Mouse (Mus musculus) embryo, embryonic 10.5 days (tissue): ENCODE data around the gene Gm13420.
"Not testable (repeated sequence)": the region's sequence is repeated elsewhere in the genome, so short reads cannot be mapped to it uniquely, and the experiment has no call there.

Source experiments
- DNase-seq: peaks from one replicate; pipeline ENCODE4 v3.0.0-alpha.2; 2015; ENCODE audit warnings: low spot score

Gm13420 gene

GRCm38 (mm10) chr2:29751497-29751896 lies at the start of gene Gm13420:
Gm13420 (minus strand) TSS chr2:29751685.
- no peak for DNase-seq

- no peak for DNase-seq
These were observed 41.4 kb upstream of the Gm13420 start for GRCm38 (mm10) chr2:29792772-29793487.

DNA sequence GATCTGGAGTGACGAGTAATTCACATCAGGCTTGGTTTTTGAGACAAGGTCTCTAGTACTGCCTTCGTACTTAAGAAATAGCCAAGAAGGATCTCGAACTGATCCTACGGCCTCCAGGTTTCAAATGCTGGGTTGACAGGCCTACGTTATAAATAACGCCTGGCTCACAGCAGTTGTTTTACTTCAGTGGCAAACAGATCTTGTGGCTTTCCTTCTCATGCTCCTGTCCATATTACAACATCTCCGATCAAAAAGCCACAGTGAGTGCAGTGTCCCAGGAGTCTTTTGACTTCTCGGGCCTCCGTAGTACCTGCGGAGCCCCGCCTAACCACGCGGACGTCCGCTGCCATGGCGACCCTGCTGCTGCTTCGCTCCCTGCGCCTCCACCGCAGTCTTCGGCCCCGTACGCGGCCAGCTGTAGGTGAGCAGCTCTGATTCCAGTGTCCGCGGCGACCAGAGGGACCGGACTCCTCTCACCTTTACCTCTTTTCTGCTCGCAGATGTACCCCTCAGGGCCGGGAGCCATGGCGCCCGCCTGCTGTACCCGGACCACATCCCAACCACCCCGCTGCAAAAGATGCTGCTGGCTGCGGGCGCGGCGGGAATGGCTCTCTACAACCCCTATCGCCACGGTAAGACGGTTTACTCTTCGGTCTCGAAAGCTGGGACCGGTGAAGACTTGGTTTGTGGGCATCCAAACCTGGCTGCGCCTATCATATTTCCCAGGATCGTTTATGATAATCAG lies 36.6 kb upstream of the Gm13420 start, which contains the start of gene Trub2:
Gene Trub2 (minus strand): TSS at position 566 of the 745 bp plus-strand sequence.
- DNase-seq, result peak; percentile 87

DNA sequence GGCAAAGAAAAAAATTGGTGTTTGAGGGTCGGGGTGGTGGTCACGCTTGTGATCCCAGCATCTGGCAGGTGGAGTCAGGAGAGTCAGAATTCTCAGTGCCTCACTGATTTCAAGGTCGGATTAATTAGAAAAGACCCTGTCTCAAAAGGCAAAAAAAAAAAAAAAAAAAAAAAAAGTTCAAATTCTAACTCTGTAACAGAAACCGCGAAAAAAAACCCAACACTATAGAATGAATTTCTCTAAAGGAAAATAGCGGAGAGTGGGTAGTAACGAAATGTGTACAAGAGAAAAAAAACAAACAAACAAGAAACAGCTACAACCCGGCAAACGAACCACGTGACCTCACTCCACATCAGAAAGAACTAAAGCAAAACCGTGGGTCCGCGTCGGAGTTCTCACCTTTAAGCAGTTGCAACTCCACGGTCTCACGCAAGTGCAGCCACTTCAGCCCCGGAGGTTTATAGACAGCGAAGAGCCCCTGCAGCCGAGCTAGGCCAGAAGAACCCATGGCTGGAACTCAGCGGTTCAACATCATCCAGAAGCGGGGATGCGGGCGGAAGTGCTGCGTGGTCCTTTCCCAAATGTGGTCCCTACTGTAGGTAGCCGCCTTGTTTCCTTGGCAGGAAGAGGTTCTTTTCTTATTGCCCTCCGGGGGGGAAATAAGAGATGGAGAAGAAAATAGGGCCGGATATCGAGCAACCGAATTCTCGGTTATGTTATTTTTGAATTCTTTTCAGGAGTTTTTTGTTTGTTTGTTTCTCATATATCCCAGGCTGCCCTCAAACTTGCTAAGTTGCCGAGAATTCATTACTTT lies 35.8 kb upstream of the Gm13420 start, which contains the start of gene Coq4:
Gene Coq4 (plus strand): TSS at position 390 of the 814 bp plus-strand sequence.
- peak; percentile 97 for DNase-seq

- DNase-seq, result peak; percentile 8
These were observed 32.8 kb upstream of the Gm13420 start for GRCm38 (mm10) chr2:29784290-29784689.

- DNase-seq, result not testable (repeated sequence)
These were observed 29.8 kb upstream of the Gm13420 start for GRCm38 (mm10) chr2:29781256-29781655.

DNA sequence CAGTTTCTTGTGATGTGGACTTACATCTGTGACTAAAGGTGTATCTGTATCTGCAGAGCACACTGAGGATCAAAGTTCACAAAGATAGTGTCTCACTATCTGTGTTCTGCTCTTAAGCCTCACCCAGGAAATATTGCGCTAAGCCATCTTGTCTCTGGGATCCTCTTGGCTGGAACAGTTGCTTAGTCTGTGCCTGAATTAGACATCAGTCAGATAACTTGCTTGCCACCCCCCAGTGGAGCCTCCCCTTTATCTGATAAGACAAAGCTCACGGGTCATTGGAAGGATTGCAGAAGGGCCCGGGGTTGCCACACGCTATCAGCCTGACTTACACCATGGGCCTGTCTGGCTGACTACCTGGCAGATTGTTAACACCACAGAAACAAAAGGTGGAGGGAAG lies 21.8 kb upstream of the Gm13420 start:
- no peak for DNase-seq

- no peak for DNase-seq
These were observed 20.4 kb upstream of the Gm13420 start for GRCm38 (mm10) chr2:29771611-29772461.

DNA sequence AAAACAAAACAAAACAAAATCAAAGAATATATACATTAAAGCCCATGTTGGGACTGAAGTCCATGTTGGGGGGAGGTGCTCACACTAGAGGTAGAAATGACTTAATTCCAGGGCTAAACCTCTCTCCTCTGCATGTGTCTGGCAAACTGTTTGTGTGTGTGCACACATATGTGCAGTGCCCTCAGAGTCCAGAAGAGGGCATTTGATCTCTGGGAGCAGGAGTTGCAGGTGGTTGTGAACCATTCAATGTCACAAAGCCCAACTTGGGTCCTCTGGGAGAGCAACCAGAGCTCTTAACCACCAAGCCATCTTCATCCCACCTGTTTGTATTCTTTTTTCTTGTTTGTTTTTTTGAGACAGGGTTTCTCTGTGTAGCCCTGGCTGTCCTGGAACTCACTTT lies 18.7 kb upstream of the Gm13420 start:
- DNase-seq, result no peak

GRCm38 (mm10) chr2:29768901-29769300 lies 17.4 kb upstream of the Gm13420 start:
- DNase-seq, result no peak

DNA sequence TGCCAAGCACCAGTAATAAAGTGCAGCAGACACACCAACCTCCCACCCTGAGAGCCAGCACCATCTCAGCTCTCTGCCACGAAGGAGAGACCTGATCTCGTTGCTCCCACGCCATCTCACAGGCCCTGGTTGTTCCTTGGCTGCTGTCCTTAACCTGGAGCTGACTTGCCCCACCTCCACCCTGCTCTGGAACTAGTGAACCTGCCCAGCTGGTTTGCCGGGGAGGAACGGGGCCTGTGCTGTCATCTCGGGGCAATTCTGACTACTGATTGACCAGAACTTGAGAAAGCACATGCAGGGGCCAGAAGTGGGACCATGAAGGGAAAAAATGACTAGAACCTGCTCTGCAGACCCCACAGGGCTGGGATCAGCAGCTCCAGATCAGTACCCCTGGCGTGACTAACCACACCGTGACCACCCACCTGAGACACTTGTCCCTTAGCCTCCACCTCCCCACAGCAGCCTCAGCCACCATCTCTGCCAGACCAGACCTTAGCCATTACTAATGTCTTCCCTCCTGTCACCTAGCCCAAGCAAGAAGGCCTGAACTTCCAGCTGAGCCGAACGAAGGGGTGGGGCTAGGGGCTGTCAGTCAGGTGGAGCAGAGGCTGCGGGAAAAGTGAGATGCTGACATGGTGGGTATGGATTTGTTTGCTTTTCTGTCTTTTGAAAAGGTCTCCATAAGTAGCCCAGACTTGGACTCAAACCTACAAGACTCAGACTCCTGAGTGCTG lies 16.7 kb upstream of the Gm13420 start:
- no peak for DNase-seq

GRCm38 (mm10) chr2:29764831-29765230 lies 13.3 kb upstream of the Gm13420 start:
- peak; percentile 87 for DNase-seq

- no peak for DNase-seq
These were observed 4.2 kb upstream of the Gm13420 start for GRCm38 (mm10) chr2:29755693-29756092.

- DNase-seq, result no peak
These were observed 912 bp upstream of the Gm13420 start for GRCm38 (mm10) chr2:29752397-29752796.

DNA sequence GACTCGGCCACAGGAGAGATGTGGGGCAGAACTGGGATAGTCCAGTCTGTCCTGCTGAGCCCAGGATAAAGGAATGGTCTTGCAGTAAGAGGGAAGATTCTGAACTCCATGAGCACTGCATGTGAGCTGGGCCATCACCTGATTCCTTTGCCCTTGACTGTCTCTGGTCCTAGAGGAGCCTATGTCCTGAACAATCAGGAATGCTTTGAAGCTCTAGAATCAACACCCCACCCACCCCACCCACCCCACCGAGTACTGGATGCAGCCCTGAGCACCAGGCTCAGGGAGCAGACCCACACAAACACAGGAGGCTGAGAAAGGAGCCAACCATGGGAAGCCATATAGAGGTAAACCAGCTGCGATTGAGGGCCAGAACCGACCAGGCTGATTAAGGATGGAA lies 3.0 kb downstream of the Gm13420 start:
- DNase-seq, result no peak

DNA sequence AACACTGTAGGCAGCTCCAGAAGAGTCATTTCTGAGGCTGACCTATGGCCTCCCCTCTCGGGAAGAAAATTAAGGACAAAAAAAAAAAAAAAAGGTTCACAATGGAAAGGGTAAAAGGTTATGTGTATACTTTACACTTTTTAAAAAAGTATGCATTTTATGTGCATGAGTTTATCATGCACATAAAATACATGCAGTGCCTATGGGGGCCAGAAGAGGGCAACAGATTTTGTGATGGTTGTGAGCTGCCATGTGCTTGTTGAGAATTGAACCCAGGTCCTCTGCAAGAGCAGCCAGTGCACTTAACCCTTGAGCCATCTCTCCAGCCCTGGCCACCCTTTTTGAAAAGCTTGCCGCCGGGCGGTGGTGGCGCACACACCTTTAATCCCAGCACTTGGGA lies 3.6 kb downstream of the Gm13420 start:
- DNase-seq, result peak; percentile 49

- no peak for DNase-seq
These were observed 4.2 kb downstream of the Gm13420 start for GRCm38 (mm10) chr2:29747188-29747782.

- no peak for DNase-seq
These were observed 7.2 kb downstream of the Gm13420 start for GRCm38 (mm10) chr2:29744256-29744655.

GRCm38 (mm10) chr2:29741207-29741606 lies 10.3 kb downstream of the Gm13420 start:
- DNase-seq, result no peak

- DNase-seq, result no peak
These were observed 12.1 kb downstream of the Gm13420 start for GRCm38 (mm10) chr2:29739368-29739767.
